Mouse (Mus musculus): ENCODE measurements around the gene Gm14443.
"Not testable (repeated sequence)": the region's sequence is repeated elsewhere in the genome, so short reads cannot be mapped to it uniquely, and the experiment has no call there.

Gene Gm14443

DNA sequence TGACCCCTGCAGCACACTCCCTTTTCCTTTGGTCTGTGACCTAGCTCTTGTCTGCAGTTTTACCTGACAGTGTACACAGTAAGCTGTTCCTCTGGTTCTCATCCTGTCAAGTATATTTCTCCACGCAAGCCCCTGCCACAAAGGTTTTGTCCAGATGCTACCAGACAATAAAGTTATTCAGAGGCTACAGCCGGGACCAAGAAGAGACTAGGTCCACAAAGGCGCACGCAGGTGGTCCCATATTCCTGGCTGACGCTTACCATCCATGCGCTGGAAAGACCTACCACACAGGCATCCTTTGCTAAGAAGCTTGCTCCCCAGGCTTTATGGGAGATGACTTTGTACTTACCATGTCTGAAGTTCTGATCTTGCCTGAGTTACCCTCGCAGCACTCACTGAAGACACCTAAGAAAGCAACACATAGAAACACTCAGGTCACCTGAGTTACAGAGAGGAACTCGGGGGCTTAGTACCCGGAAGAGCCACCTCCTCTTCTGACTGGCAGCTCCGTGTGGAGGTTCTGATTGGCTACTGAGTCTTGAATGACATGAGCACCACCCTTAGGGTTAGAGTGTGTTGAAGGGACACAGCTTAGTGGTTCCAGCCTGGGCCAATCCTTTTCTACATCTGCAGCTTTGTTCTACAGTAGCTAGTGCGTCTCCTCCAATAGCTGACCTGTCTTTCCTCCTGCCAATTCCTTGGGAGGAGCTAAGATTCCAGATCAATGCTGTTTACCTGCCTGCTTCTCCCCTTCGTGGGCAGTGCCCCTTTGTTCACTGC lies at the start of gene Gm14443:
Gm14443 (minus strand) TSS at position 471 of the 780 bp plus-strand sequence.
- not testable (repeated sequence) for DNase-seq (ENCODE audit: low read depth)

DNA sequence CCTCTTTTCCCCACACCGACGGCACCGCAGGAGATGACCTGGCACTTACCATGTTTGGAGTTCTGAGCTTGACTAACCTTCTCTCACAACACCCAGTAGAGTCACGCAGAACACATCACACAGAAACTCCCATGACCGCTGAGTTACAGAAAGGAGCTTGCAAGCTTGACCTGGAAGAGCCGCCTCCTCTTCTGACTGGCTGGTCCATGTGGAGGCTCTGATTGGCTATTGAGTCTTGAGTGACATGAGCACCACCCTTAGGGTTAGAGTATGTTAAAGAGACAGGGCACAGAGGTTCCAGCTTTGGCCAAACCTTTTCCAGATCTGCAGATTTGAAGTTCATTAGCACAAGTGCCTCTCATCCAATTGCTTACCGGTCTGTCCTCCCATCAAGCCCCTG lies 31.1 kb upstream of the Gm14443 start, which contains the start of gene Gm14391:
Gm14391 (minus strand) TSS at position 186 of the 400 bp plus-strand sequence.
- DNase-seq (ENCODE audit: low read depth): not testable (repeated sequence)

- not testable (repeated sequence) for DNase-seq (ENCODE audit: low read depth)
These were observed 3.3 kb upstream of the Gm14443 start for GRCm38 (mm10) chr2:175179008-175179407.

DNA sequence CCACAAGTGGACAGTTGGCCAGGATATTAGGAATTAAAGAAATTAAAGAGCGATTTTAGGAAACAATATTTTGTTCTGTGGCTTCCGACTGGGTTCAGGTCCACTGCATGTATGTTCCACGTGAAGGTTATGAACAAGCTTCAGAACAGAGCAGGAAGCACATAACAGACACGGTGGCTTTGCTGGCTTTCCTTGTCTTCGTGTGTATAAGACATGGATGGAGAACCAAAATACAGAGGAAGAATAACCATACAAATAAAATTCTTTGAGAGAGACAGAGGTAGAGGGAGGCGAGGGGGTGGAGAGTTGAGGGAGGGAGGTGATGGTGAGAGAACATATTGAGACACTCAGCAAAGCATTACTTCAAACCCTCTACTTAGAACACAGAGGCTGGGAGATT lies 641 bp upstream of the Gm14443 start:
- no peak for DNase-seq (ENCODE audit: low read depth)

DNA sequence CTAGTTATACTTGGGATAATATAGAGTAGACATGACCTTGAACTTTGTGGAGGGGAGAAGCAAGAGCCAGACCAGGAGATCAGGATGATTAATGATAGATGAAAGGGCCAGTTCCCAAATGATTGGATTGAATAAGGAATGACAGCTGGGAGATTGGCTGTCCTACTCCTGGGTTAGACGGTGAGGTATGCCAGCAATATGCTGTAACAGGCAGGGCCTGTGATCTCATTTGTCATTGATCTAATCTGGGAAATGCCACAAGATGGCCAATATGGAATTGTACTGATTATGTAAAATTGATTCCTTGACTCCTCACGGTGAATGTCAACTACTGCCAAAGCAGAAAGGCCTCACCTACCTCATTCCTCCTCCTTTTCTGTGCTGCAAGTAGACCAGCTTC lies 1.6 kb downstream of the Gm14443 start:
- DNase-seq (ENCODE audit: low read depth): not testable (repeated sequence)

DNA sequence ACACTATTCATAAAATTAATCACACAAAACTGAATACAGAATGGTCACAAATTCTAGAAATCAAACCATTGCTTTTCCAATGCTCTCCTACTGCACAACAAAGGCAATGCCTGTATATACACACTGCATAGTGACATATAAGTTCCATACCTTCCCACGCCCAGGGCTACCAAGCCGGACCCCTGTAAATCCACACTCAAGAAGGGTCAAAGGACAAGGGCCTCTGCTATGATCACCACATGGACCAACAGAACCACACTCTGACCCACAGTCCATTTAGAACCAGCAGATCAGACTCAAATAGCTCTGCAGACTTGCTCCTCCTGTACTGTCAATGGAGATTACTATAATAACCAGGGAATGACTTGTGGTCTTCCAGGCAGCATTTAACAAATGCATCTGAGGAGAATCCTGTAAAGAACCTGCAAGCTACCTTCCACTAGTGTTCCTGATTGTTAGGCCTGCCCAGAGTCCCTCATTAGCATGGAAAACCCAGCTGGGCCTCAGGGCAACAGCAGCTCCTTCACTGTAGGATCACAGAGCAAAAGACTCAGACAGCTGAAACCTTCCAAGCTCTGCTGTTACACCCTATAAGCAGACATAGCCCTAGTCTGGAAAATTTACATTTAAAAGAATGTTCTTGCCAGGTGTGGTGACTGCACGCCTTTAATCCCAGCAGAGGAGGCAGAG lies 2.6 kb downstream of the Gm14443 start:
- not testable (repeated sequence) for DNase-seq (ENCODE audit: low read depth)

- no peak for DNase-seq (ENCODE audit: low read depth)
These were observed 3.5 kb downstream of the Gm14443 start for GRCm38 (mm10) chr2:175172123-175172522.

DNA sequence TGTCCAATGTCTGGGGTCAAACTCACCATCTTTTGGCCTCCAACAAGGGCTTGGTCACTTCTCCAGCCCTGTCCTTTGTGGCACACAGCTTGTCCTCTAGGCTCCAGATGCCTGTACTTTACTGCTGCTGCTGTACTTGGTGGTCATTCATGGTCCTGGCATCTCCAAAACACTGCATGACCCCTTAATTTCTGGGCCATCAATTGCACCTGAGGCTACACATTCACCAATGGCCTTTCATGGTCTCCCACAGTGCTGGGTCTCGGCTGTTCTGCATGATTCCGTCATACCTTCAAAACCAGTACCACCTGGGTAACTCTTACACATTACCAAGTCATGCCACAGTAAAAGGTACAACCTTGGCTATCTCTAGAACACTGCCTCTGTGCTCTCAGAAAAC lies 8.8 kb downstream of the Gm14443 start:
- DNase-seq (ENCODE audit: low read depth): not testable (repeated sequence)

GRCm38 (mm10) chr2:175165110-175165509 lies 10.6 kb downstream of the Gm14443 start:
- DNase-seq (ENCODE audit: low read depth): not testable (repeated sequence)

- not testable (repeated sequence) for DNase-seq (ENCODE audit: low read depth)
These were observed 14.2 kb downstream of the Gm14443 start for GRCm38 (mm10) chr2:175161438-175161837.

DNA sequence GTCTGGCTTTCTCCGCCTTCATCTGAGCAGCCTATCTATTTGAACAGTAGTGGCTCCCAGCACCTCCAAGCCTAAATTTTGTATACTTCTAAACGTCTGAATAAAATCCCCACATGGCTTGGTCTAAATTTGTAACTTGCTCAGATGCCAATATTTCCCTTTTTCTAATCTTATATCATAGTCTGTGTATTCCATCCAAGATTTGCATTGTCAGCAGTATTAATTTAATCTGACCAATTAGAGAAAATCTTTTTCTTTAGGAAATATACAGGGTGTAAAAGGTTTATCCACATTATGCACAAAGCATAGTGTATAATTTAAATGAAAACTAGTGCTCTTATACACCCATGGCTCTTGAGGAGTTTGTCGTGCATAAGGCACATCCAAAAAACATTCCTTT lies 17.0 kb downstream of the Gm14443 start:
- no peak for DNase-seq (ENCODE audit: low read depth)

GRCm38 (mm10) chr2:175156696-175157095 lies 19.0 kb downstream of the Gm14443 start:
- DNase-seq (ENCODE audit: low read depth): no peak

GRCm38 (mm10) chr2:175141993-175142295 lies 33.7 kb downstream of the Gm14443 start, which contains the start of gene Gm14399:
Gene Gm14399, minus strand, starts transcription at chr2:175142012.
- not testable (repeated sequence) for DNase-seq (ENCODE audit: low read depth)

DNA sequence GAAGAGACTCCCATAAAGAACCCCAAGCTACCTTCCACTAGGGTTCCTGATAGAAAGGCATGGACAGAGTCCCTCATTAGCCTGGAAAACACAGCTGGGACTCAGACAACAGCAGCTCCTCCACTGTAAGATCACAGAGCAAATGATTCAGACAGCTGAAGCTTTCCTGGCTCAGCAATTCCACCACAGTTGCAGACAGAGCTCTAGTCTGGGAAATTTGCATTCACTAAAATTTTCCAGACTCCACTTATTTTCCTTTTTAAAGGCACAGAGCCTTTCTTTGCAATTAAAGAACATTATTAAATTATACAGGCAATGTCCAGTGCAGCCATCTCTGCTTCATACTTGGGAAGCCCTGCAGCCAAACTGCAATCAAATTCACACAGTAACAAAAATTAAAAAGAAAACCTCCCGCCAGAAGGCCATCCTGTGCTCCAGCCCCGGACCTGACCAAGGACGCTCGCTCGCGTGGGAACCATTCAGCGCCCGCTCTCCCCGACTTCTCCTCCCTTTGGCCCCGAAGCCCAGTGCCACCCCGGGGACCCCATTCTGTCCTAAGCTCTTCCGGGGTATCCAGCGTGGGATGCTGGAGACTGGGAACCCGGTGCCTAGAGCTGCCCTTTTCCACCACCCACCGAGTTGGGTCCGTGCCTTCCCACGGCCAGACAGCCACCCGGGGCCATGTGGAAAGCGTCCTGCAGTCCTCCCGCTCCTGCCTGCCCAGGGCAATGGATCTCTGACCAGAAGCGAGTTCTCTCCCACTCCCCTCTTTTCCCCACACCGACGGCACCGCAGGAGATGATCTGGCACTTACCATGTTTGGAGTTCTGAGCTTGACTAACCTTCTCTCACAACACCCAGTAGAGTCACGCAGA lies 34.3 kb downstream of the Gm14443 start:
- peak; percentile 8 for DNase-seq (ENCODE audit: low read depth)

- DNase-seq (ENCODE audit: low read depth): not testable (repeated sequence)
These were observed 35.0 kb downstream of the Gm14443 start for GRCm38 (mm10) chr2:175140624-175141023.

All from naive thymus-derived CD4-positive, alpha-beta T cell, adult 2 months (primary cell).